Mouse (Mus musculus) mesoderm, embryonic 11.5 days (tissue): ENCODE results near the gene Elmo3.
"Not testable (repeated sequence)": the region's sequence is repeated elsewhere in the genome, so short reads cannot be mapped to it uniquely, and the experiment has no call there.

Experiments
- DNase-seq: peaks from one replicate; pipeline ENCODE4 v3.0.0-alpha.2; 2012; ENCODE audit warnings: low read depth, low spot score

The Elmo3 gene

DNA sequence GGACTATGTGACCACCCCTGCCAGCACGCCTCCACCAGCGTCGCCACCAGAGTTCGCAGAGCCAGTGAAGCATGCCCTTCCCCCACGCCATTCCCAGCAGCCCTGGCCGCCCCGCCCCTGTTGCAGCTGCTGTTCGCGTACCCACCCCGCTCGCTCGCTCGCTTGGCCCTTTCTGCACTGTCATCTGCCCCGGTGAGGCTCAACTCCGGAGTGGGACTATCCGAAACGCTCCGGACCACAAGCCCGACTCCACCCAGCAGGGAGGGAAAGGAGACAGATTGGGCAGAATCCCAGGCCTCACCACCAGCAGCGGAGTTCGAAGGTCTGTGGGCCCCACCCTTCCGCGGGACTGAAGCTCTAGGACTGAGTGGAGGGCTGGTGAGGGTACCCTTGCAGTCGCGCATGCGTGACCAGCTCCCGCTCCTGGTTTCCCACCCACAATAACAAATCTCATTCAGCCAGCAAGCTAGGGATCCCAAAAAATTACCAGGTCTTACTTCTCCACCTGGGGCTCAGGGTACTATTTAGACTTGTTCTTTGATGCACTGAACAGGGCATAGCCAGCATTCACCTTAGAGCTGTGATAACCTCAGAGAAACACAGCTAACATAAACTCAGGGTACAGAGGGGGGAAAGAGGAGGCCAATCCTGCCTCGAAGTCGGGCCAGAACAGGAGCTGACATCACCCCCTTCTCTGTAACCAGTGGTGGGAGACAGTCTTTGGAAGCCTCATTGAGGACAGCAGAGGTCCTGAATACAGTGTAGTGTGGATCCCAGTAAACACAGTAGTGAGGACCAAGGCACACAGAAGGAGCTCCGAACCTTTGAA, 28.9 kb upstream of the Elmo3 start:
- DNase-seq: no peak

DNA sequence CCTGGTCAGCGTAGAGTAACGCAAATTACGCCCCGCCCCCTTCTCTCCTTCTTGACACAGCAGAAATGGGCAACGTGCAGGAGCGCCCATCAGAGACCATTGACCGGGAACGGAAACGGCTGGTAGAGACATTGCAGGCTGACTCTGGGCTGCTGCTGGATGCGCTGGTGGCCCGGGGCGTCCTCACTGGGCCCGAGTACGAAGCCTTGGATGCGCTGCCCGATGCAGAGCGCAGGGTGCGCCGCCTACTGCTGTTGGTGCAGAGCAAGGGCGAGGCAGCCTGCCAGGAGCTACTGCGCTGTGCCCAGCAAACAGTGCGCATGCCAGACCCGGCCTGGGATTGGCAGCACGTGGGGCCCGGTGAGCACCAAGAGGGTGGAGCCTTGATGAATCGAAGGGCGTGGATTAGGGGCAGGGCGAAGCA, 26.5 kb upstream of the Elmo3 start:
- no peak for DNase-seq

DNA sequence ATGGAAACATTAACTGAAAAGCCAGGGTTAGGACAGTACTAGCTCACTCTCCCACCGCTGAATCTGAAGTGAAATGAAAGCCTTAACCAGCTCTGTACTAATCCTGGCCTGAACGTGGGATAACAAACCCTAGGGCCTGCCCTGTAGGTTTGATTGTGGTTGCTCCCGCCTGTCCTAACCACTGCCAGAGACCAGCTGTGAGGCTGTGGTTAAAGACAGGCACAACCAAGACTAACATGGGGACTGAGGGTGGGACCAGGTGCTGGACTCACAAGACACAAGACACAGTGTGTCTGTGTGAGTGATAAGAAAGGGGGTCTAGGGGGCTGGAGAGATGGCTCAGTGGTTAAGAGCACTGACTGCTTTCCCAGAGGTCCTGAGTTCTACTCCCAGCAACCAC, 24.8 kb upstream of the Elmo3 start:
- no peak for DNase-seq

DNA sequence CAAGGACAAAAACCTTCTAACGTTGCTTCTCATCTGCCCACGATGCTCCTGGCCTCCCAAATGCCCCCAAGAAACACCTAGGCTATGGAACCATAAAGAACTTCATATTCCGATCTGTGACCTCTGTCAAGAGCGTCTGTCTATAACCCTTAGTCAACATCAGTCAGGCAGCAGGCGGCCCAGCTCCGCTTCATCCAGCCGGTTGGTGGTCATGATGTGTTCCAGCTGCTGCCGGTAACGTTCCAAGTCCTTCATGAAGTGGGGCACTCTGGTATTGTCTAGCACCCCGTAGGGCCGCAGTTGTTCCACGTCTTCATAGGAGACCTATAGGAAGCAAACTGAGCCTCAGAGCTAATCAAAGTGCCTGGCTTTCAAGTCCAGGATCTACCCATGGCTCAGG, 23.6 kb upstream of the Elmo3 start:
- no peak for DNase-seq

DNA sequence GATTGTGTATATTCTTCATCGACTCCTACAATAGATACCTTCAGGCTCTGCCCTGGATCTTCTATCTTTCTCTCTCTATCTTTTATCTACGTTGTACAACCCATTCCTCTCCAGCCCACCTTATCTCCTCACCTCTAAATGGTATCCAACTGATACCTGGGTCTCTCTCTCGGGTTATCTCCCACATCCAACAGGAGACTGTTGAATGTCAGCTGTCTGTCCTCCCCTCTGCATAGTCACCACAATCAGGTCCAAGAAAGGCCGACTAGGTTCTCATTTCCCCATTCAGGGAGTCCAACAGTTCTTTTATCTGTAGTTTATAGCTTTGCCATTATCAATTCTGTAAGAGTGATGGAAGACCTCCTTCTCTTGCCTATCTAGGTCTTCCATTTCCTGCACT, 23.2 kb upstream of the Elmo3 start:
- DNase-seq: no peak

DNA sequence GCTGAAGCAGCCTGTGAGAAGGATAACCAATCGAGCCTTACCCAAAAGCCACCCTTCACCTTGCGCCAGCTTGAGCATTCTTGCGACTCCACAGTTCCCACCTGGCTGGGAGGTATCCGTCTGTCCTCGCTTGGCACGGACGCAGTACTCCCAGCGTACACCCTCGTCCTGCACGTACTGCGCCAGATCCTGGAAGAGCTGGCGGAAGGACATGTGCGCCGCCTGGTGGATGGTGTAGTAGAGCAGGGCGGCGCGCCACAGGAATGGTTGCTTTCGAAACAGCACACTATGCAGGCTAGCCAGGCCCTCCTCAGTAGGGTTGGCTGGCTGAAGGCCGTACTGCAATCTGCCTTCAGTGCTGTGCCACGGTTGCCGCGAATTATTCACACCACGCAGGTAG, 22.3 kb upstream of the Elmo3 start:
- DNase-seq: no peak

DNA sequence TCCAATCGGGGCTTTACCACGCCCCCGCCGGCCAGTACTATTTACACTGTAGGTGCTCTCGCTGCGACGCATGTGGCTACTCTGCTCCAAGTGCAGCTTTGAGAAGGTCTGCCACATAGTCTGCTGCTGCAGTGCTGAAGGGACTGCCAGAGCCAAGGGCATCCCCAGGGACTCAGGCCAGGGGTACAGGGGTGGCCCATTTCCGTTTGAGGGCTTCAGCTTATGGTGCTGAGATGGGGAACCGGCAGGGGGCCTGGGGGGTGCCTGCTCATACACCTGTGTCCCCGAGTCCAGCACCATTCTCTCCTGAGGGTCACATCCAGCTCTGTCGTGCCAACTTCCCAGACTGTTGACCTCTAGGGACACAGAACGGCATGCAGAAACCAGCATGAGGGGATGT, 19.9 kb upstream of the Elmo3 start:
- no peak for DNase-seq

DNA sequence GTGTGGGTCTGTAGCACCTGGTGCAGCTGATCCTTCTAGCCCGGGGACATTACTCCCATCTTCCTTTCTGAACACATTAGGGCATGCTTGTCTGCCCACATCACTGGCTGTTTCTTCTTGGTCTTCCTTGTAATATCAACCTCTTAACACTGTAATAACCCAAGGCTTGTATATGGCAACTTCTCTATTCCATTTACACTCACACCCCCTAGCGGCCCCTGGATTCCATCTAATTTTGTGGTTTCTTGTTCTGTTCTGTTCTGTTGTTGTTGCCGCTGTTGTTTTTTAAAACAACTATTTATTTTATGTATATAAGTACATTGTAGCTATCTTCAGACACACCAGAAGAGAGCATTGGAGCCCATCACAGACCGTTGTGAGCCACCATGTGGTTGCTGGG, 18.5 kb upstream of the Elmo3 start:
- no peak for DNase-seq

DNA sequence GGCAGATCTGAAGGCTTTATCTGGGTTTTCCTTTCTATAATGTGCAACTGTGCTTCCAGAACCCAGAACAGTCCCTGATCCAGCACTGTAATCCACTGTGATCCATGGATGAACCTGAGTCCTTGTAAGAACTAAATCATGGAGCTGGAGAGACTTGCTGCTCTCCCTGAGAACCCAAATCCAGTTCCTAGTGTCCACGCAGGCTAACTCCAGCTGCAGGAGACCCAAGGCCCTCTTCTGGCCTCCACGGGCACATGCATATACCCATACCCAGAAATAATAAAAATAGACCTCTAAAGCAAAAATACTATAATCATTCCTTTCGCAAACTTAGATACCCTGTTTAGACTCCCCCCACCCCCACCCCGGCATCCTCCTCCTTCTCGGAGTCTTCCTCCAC, 17.2 kb upstream of the Elmo3 start:
- no peak for DNase-seq

DNA sequence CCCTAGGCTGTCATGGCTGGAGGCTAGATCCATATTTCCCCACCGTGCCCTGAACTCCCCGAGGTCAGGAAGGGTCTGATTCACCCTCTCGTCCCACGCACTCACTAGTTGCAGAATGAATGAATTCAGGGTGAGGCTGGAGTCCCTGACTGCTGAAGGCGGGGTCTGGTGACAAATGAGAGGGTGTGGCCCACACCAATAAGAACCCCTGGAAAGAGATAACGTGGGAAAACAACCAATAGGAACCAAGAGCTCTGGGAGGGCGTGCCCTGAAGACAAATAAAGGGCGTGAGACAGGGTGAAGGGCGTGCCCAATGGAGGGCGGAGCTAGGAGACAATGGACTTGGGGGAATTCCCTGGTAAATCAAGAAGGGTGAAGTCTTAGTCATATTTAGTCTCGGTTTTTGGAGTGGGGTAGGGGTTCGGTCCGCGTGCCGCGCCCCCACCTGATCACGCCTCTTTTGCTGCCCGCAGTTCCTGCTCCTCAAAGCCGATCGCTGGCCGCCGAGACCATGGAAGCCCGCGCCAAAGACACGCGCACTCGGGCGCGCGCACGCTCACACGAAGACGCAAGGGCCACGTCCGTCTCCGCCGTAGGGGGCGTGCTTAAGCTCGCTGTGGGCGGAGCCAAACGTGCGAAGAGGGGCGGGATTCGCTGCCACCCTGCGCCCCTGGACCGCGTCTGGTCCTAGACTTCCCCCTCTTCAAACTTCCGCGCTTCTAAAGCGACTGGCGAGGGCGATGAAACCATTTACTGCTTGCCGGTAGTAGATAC, 16.3 kb upstream of the Elmo3 start:
- peak; percentile 97 for DNase-seq

DNA sequence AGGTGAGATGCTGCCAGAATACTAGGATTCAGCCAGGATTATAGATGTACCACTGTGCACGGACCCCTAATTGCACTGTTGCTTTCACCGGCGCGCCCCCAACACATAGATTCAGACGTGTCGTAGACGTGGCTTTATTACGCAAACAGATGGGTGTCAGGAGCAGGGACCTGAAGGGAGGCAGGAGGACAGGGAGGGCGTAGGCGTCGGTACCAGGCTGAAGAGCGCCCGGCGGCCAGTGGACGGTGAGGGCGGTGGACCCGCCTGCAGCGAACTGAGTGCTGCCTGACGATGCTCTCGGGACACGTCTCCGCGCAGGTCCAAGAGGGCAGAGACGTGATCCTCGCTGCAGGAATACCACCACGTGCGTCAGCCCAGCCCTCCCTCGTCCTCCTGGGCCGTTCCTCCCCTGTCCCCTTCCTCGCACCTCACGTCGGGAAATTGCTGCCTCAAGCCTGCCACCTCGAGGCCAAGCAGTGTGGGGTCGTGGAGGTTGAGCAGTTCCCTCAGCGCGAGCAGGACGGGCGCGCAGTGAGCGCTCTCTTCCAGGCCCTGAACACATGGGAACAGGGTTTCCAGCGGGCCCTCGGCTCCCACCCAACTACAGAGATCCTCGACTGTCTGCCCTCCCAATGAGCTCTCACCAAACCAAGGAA, 15.5 kb upstream of the Elmo3 start, which contains the start of gene 4931428F04Rik:
Gene 4931428F04Rik (minus strand): TSS at position 60 of the 656 bp plus-strand sequence.
- DNase-seq: peak; percentile 74

DNA sequence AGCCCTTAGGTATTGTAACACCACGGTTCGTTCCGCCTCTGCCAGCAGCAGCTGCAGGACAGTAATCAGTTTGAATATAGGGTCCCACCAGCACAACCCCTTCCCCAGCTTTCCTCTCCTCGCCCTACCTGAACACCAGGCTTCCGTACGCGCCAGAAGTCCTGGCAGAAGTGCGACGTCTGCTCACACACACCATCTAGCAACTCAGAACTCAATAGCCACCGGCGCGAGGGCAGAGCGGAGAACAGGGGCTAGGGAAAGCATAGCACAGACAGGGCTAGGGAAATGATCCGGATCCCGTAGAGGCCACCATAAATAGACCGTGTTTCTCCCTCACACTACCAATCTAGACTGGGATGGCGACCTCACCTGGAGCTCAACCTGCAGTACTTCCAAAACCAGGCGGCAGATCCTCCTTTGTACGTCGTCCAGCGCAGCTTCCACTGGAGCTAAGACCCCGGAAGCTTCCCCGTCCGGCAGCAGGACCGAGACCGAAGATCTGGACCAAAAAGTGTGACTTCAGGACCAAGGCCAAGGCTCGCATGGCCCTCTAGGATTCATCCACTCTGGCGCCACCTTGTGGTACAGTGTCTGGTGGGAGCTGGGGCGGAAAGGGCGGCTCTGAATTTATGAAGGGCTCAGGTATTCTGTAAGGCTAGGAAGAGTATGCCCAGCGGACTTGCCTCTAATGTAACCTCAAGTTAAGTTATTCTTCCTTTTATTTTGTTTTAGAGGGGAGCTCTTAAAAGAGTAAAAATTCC, 14.7 kb upstream of the Elmo3 start:
- peak; percentile 94 for DNase-seq

DNA sequence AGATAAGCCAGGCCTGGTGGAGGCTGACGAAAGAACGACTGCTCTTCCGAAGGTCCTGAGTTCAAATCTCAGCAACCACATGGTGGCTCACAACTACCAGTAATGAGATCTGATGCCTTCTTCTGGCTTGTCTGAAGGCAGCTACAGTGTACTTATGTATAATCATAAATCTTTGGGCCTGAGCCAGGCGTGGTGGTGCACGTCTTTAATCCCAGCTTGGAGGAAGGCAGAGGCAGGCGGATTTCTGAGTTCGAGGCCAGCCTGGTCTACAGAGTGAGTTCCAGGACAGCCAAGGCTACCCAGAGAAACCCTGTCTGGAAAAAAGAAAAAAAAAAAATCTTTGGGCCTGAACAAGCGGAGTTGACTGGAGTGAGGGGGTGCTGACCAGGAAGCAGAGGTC, 14.0 kb upstream of the Elmo3 start:
- DNase-seq: not testable (repeated sequence)

DNA sequence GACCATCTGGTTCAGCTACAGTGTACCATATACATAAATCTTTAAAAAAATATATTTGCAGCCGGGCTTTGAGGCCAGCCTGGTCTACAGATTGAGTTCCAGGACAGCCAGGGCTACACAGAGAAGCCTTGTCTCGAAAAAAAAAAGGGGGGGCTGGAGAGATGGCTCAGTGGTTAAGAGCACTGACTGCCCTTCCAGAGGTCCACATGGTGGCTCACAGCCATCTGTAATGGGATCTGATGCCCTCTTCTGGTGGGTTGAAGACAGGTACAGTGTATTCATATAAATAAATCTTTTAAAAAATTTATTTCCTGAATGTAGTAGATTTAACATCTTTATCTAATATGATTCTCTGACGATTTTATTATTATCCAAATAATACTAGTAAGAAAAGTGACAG, 13.6 kb upstream of the Elmo3 start:
- DNase-seq: not testable (repeated sequence)

DNA sequence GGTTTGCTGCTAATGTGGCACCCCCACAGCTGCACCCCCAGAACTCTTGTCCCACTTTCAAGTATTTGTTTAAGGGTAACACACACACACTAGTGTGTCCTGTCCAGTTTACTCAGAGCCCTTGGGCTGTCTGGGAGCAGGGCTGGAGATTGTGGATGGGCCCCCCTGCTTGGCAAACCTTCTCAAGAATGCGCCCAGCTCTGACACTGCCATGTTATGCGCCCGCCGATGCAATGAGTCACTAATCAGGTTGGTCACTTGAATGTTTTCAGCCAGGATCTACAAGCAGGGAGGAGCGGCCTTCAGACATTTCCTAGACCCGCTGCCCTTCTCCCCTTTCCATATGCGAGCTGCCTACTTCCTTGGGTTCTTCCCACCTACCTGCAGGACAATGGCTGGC, 12.9 kb upstream of the Elmo3 start:
- DNase-seq: no peak

DNA sequence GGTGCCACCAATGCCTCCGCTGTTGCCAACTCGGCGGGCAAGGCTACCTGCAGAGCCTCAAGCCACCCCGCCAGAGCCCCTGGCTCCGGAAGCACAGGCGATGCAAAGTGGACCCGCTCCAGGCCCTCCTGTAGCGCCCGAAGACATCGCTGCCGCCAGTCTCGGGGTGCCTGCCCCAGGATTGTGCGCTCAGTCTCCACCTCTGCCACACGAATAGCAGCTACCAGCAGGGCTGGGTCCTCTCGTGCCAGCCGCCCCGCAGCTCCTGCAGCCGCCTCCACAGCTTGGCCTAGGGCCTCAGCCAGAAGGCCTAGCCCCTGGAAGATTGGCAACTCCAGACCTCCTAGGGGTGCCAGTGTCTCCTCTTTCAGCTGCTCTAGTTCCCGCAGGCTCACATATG, 12.0 kb upstream of the Elmo3 start:
- no peak for DNase-seq

DNA sequence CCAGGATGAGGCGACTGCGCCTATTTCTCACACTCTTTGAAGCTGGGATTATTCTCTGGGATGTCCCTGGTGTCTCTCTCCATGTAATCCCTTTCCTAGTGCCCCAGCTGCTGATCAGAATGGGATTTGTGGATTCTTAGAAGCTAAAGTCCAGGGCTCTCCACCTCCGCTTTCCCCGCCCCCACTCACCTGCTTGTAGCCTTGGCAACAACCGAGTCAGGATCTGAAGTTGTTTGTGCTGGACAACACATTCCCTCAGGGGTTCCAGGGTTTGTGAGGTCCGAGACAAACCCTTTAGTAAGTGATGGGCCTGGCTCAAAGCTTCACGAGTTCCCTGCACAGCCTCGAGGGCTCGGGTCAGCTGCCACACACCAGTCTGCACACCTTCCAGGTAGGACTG, 10.6 kb upstream of the Elmo3 start:
- no peak for DNase-seq

DNA sequence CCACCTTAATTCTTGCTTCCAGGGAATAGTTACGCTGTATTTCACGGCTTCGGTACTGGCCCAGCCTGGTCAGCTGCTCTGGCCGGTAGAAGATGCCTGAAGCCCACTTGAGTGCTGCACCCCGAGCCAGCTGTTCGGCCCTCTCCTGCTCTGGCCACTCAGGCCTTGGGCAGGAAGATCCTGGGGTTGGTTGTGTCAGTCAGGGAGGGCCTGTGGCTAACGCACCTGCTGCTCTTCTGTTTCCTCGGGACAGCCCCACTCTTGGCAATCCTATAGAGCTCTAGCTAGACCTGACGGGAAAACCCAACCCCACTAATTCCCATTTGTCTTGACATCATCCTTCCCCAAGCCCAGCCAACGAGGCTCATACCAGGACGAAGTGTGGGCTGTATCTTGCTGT, 10.1 kb upstream of the Elmo3 start:
- DNase-seq: no peak

DNA sequence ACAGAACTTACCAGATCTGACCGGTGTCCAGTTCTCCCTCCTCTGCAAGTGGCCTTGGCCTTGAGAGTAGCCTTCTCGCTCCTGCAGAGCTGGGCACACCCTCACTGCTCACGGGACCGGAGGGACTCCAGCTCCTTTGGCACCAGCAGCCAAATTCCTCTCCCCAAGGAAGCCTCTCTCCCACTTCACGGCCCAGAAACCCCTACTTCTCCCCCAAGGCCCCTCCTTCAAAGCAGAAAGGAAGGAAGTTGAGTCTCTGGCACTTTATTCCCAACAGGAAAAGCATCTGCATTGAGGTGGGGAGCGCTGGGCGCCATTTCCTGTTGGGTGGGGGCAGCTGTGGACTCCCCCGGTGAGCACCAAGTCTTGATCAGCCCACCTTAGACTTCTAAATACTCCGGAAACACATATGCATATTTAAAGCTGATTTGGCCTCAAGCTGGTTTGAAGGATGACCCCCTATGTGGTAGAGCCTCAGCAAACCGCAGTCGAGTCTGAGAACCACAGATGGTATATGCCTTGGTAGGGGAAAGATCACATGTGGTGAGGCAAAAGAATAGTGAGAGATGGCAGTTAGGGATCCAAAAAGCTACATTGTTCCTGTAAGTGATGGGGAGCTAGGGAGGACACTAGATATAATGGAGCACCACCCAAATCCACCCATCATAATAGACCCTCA, 9.4 kb upstream of the Elmo3 start, which contains the start of gene Exoc3l:
Gene Exoc3l (minus strand): TSS at position 207 of the 679 bp plus-strand sequence.
- DNase-seq: no peak

DNA sequence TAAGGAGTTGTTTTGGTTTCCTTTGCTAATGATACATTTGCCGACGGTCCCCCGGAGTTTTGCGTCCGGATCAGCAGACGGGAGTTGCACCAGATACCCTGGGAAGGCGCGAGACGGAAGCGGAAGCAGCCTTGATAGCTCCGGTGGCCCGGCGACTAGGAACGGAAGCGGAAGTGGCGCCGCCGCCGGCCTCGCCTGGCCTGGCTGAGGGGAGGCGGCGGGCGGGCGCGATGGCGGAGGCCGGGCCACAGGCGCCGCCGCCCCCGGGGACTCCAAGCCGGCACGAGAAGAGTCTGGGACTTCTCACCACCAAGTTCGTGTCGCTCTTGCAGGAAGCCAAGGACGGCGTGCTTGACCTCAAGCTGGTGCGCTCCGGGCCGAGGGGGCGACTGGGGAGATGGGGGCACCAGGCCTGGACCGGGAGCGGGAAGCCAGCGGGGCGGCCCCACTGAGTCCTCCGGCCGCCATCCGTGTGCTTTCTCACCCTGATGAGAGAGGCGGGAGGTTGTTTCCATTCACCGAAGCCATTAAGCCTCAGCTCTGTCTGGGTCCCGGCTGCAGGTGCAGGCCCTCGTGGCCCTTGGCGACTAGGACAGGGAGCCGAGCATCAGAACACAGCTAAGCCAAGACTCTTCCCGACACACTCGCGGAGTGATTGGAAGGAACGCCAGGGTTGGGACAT, 7.7 kb upstream of the Elmo3 start, which contains the start of gene E2f4:
Gene E2f4 (plus strand): TSS at position 153 of the 682 bp plus-strand sequence.
- peak; percentile 92 for DNase-seq
